Mouse (Mus musculus) lung, adult 2 months (tissue): ENCODE data around the gene Pnmt.

Experiments
- CTCF ChIP-seq: fragments of 200-500 bp; IDR thresholded peaks from 2 replicates; pipeline ENCODE4 v1.5.1; 2011; ENCODE audit warnings: mild to moderate bottlenecking, low read length, control low read depth; ENCODE audit not compliant: insufficient read depth
- POLR2A ChIP-seq: fragments of 200-500 bp; IDR thresholded peaks from 2 replicates; pipeline ENCODE4 v1.6.1; 2011; ENCODE audit warnings: low read depth, mild to moderate bottlenecking, control low read depth, low read length, borderline replicate concordance; ENCODE audit errors: extremely low read depth

DNA sequence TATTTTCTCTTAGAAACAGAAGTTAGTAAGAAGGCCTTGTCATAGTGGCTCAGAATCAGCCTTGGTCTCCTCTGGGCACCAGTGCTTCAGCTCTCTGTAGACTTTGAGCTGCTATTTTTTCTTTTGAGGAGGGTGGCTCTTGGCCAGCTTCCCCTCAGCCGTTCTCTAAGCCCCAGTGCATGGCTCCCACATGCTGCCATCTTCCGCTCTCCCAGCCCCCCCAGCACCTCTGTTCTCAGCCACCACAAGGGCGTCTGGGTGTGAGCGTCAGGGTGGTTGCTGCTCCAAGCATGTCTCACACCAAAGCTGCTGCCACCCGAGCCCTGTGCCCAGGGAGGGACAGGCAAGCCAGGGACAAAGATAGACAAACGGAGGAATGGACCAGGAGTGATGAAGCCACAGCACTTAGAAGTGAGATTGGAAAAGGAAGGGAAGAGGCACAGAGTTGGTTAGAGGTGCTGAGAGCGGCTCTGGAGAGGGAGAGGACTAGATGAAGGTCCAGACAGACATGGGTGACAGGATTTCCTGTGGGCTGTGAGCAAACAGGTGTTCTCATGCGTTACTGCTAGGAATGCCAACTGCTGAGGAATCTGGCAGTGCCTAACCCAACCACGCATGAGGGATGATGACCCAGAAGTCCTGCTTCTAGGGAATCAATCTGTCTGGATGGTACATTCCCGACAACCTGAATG lies 18.9 kb upstream of the Pnmt start:
- no peak for TF ChIP-seq POLR2A
- TF ChIP-seq CTCF, result no peak
